Mouse (Mus musculus) left cerebral cortex, postnatal 14 days (tissue): Measurements from ENCODE around the gene Sv2c. TPM values are rescaled to one million over a fixed set of nuclear protein-coding genes. Genes with fewer than 3 reads are reported as not detected.
"Not testable (repeated sequence)": the region's sequence is repeated elsewhere in the genome, so short reads cannot be mapped to it uniquely, and the experiment has no call there.

Source experiments
- DNase-seq, 2 experiments: peaks; one replicate each; pipeline ENCODE4 v3.0.0; 2021 to 2022; ENCODE audit warnings: low spot score in 2 of 2, mixed read lengths in 1 of 2
- intact Hi-C: fragments of 180-260 bp; cut with DNase I; formaldehyde crosslinking; loops from one replicate; pipeline ENCODE4 v1.15.1; 2025
- total RNA-seq, 2 experiments: library from RNA; stranded (reverse); gene quantifications; 2 replicates each; pipeline ENCODE4 v1.2.3; 2021

Sv2c gene
- total RNA-seq, 2 experiments from 2014 or later = 25.9 to 29.4 TPM

GRCm38 (mm10) chr13:96081754-96082153 is 50.6 kb downstream of the Sv2c start, which contains the start of gene Gm17190:
Gene Gm17190, plus strand, starts transcription at chr13:96082054.
- intact Hi-C loops, DNase-seq: not testable (repeated sequence)

- DNase-seq, intact Hi-C loops: not testable (repeated sequence)
Measured at GRCm38 (mm10) chr13:96081276-96081675, 51.1 kb downstream of the Sv2c start, which contains the start of gene Gm20075. Gene Gm20075, minus strand, starts transcription at chr13:96081376.

- no peak for DNase-seq
- intact Hi-C loops = no loop called here
Measured at GRCm38 (mm10) chr13:96073555-96073954, 58.8 kb downstream of the Sv2c start.

- intact Hi-C loops = no loop called here
- DNase-seq = no peak
Measured at GRCm38 (mm10) chr13:96052755-96053154, 79.6 kb downstream of the Sv2c start.

- intact Hi-C loops = no loop called here
- DNase-seq = no peak
Measured at GRCm38 (mm10) chr13:96045396-96045795, 87.0 kb downstream of the Sv2c start.

GRCm38 (mm10) chr13:96040275-96041042 is 91.9 kb downstream of the Sv2c start:
- intact Hi-C loops = no loop called here

GRCm38 (mm10) chr13:96039536-96039935 is 92.8 kb downstream of the Sv2c start:
- intact Hi-C loops = loop anchor here (10.0 kb wide), 1 partner anchor 345 kb away; the partner anchor contains the start of gene Poc5

More at GRCm38 (mm10) chr13:96040275-96041042, 91.9 kb downstream of the Sv2c start:
- peak in 1 of 2 experiments; percentile 2 for DNase-seq

GRCm38 (mm10) chr13:96030368-96031223 is 101.8 kb downstream of the Sv2c start:
- DNase-seq = peak; percentile 56 to 80
- intact Hi-C loops = loop anchor here (10.0 kb wide), 1 partner anchor 354 kb away; the partner anchor contains the start of gene Poc5

More at GRCm38 (mm10) chr13:96039536-96039935, 92.8 kb downstream of the Sv2c start:
- no peak for DNase-seq

GRCm38 (mm10) chr13:96023858-96024257 is 108.5 kb downstream of the Sv2c start:
- intact Hi-C loops = no loop called here

GRCm38 (mm10) chr13:96015516-96015915 is 116.9 kb downstream of the Sv2c start:
- no peak for DNase-seq
- intact Hi-C loops = no loop called here

More at GRCm38 (mm10) chr13:96023858-96024257, 108.5 kb downstream of the Sv2c start:
- DNase-seq = no peak

GRCm38 (mm10) chr13:96010861-96011511 is 121.4 kb downstream of the Sv2c start:
- intact Hi-C loops = no loop called here
- peak in 1 of 2 experiments; percentile 37 for DNase-seq

GRCm38 (mm10) chr13:96008975-96009374 is 123.4 kb downstream of the Sv2c start:
- intact Hi-C loops = loop anchor here (10.0 kb wide), 1 partner anchor 366 kb away; no protein-coding TSS in a partner anchor
- no peak for DNase-seq

- intact Hi-C loops = loop anchor here (10.0 kb wide), 1 partner anchor 367 kb away; no protein-coding TSS in a partner anchor
- no peak for DNase-seq
Measured at GRCm38 (mm10) chr13:96008154-96008553, 124.2 kb downstream of the Sv2c start.

- intact Hi-C loops = loop anchor here (10.0 kb wide), 1 partner anchor 371 kb away; no protein-coding TSS in a partner anchor
- no peak for DNase-seq
Measured at GRCm38 (mm10) chr13:96003539-96003938, 128.8 kb downstream of the Sv2c start.

- intact Hi-C loops = loop anchor here (10.0 kb wide), 1 partner anchor 372 kb away; no protein-coding TSS in a partner anchor
Measured at GRCm38 (mm10) chr13:96002475-96002874, 129.9 kb downstream of the Sv2c start.

GRCm38 (mm10) chr13:95999396-95999795 is 133.0 kb downstream of the Sv2c start:
- no peak for DNase-seq
- intact Hi-C loops = no loop called here

More at GRCm38 (mm10) chr13:96002475-96002874, 129.9 kb downstream of the Sv2c start:
- DNase-seq = peak; percentile 21 to 41

- no peak for DNase-seq
- intact Hi-C loops = no loop called here
Measured at GRCm38 (mm10) chr13:95997294-95997693, 135.1 kb downstream of the Sv2c start.

GRCm38 (mm10) chr13:95994705-95995703 is 137.4 kb downstream of the Sv2c start:
- DNase-seq = no peak
- intact Hi-C loops = no loop called here
